Mouse (Mus musculus) embryonic facial prominence, embryonic 10.5 days (tissue): ENCODE results near the gene Dapk1. TPM values are rescaled to one million over a fixed set of nuclear protein-coding genes. Genes with fewer than 3 reads are reported as not detected.

Experiments
- DNase-seq: peaks from one replicate; pipeline ENCODE4 v3.0.0-alpha.2; 2017; ENCODE audit warnings: low spot score
- H3K27ac ChIP-seq: fragments of 300-500 bp; sonication (generic); replicated peaks from 2 replicates; pipeline ENCODE4 v1.5.1; 2016; ENCODE audit warnings: mild to moderate bottlenecking
- H3K27me3 ChIP-seq: fragments of 300-500 bp; sonication (generic); replicated peaks from 2 replicates; pipeline ENCODE4 v1.6.1; 2016; ENCODE audit warnings: low read depth, mild to moderate bottlenecking; ENCODE audit not compliant: poor library complexity, severe bottlenecking
- H3K36me3 ChIP-seq: fragments of 300-500 bp; sonication (generic); replicated peaks from 2 replicates; pipeline ENCODE4 v1.6.1; 2016; ENCODE audit warnings: mild to moderate bottlenecking, moderate library complexity
- H3K4me1 ChIP-seq: fragments of 300-500 bp; sonication (generic); 2 replicates; pipeline ENCODE4 v1.6.1; 2016
- H3K4me3 ChIP-seq: fragments of 300-500 bp; sonication (generic); 2 replicates; pipeline ENCODE4 v1.5.1; 2016; ENCODE audit warnings: mild to moderate bottlenecking, moderate library complexity
- H3K9me3 ChIP-seq: fragments of 300-500 bp; sonication (generic); 2 replicates; pipeline ENCODE4 v1.6.1; 2016; ENCODE audit warnings: mild to moderate bottlenecking
- WGBS: fragments of 180-500 bp; shearing (Covaris S2); methylation state at CpG from one replicate; pipeline ENCODE4 v1.1.7; 2016; 5-methylcytosine and 5-hydroxymethylcytosine counted together
- polyA plus RNA-seq: library from polyadenylated mRNA; unstranded; fragments of >200 nt; fragmentation: Nextera tagmentation; extraction: Ambion mirVana; gene quantifications from 2 replicates; pipeline ENCODE4 v1.2.1, GENCODE M21; 2016

Gene Dapk1
- polyA plus RNA-seq, 1 experiment from 2014 or later = 20.9 TPM

GRCm38 (mm10) chr13:60654017-60654565, 52.3 kb downstream of the Dapk1 start:
- Histone ChIP-seq H3K4me3 (no peak overlapping the region), H3K27ac (no peak overlapping the region), H3K36me3 (peaks cover 2% of the 10 kb centered on the region; the same call in 1 of the 2 replicates), H3K4me1 (no peaks in the 10 kb centered on the region), H3K9me3 (no peaks in the 10 kb centered on the region), H3K27me3 (no peaks in the 10 kb centered on the region)
- DNase-seq = no peak
- WGBS = 79% methylated on average over 2 of the region's 2 CpGs

- WGBS = 93% methylated on average over 3 of the region's 3 CpGs
- Histone ChIP-seq H3K9me3 (no peaks in the 10 kb centered on the region), H3K27ac (no peak overlapping the region), H3K4me1 (peaks cover 8% of the 10 kb centered on the region), H3K27me3 (no peaks in the 10 kb centered on the region), H3K4me3 (no peak overlapping the region), H3K36me3 (peaks cover 4% of the 10 kb centered on the region; the same call in 1 of the 2 replicates)
- DNase-seq = no peak
Measured at GRCm38 (mm10) chr13:60655246-60655645, 53.5 kb downstream of the Dapk1 start.

- no peaks in the 10 kb centered on the region for H3K27me3 ChIP-seq
- no peaks in the 10 kb centered on the region for H3K9me3 ChIP-seq
- no peak overlapping the region for H3K4me3 ChIP-seq
- no peak for DNase-seq
- WGBS = 80% methylated on average over 1 of the region's 1 CpGs
- H3K27ac ChIP-seq = no peak overlapping the region
- peaks cover 37% of the 10 kb centered on the region for H3K4me1 ChIP-seq
- peaks cover 4% of the 10 kb centered on the region; the same call in 1 of the 2 replicates for H3K36me3 ChIP-seq
Measured at GRCm38 (mm10) chr13:60659600-60659999, 57.9 kb downstream of the Dapk1 start.

GRCm38 (mm10) chr13:60660056-60660455, 58.3 kb downstream of the Dapk1 start:
- H3K9me3 ChIP-seq = no peaks in the 10 kb centered on the region
- peaks cover 4% of the 10 kb centered on the region; the same call in 1 of the 2 replicates for H3K36me3 ChIP-seq
- no peaks in the 10 kb centered on the region for H3K27me3 ChIP-seq
- no peak for DNase-seq
- WGBS = 66% methylated on average over 2 of the region's 2 CpGs
- no peak overlapping the region for H3K4me3 ChIP-seq
- H3K27ac ChIP-seq = 0 out of 2 replicates have a peak overlapping the region, but pooled peaks have one; percentile 7
- H3K4me1 ChIP-seq = peaks cover 38% of the 10 kb centered on the region

- no peaks in the 10 kb centered on the region for H3K9me3 ChIP-seq
- peaks cover 38% of the 10 kb centered on the region for H3K4me1 ChIP-seq
- peak overlapping the region; percentile 7; the same call in 1 of the 2 replicates for H3K27ac ChIP-seq
- no peaks in the 10 kb centered on the region for H3K27me3 ChIP-seq
- 65% methylated on average over 9 of the region's 9 CpGs for WGBS
- H3K4me3 ChIP-seq = no peak overlapping the region
- DNase-seq = no peak
- peaks cover 4% of the 10 kb centered on the region; the same call in 1 of the 2 replicates for H3K36me3 ChIP-seq
Measured at GRCm38 (mm10) chr13:60660711-60661261, 59.0 kb downstream of the Dapk1 start.

- DNase-seq = no peak
- WGBS = 90% methylated on average over 8 of the region's 8 CpGs
- no peak overlapping the region for H3K4me3 ChIP-seq
- peaks cover 4% of the 10 kb centered on the region; the same call in 1 of the 2 replicates for H3K36me3 ChIP-seq
- no peaks in the 10 kb centered on the region for H3K9me3 ChIP-seq
- H3K27ac ChIP-seq = no peak overlapping the region
- peaks cover 38% of the 10 kb centered on the region for H3K4me1 ChIP-seq
- H3K27me3 ChIP-seq = no peaks in the 10 kb centered on the region
Measured at GRCm38 (mm10) chr13:60662493-60663177, 60.9 kb downstream of the Dapk1 start.

GRCm38 (mm10) chr13:60664058-60664457, 62.3 kb downstream of the Dapk1 start:
- 80% methylated on average over 3 of the region's 3 CpGs for WGBS
- peaks cover 2% of the 10 kb centered on the region; the same call in 1 of the 2 replicates for H3K36me3 ChIP-seq
- H3K27ac ChIP-seq = no peak overlapping the region
- no peak overlapping the region for H3K4me3 ChIP-seq
- H3K4me1 ChIP-seq = peaks cover 38% of the 10 kb centered on the region
- H3K9me3 ChIP-seq = no peaks in the 10 kb centered on the region
- DNase-seq = no peak
- no peaks in the 10 kb centered on the region for H3K27me3 ChIP-seq

GRCm38 (mm10) chr13:60664816-60665215, 63.1 kb downstream of the Dapk1 start:
- Histone ChIP-seq H3K4me3 (no peak overlapping the region), H3K36me3 (no peaks in the 10 kb centered on the region)
- WGBS = 86% methylated on average over 10 of the region's 10 CpGs

GRCm38 (mm10) chr13:60665402-60665801, 63.7 kb downstream of the Dapk1 start:
- WGBS = 86% methylated on average over 4 of the region's 4 CpGs
- Histone ChIP-seq H3K4me3 (no peak overlapping the region), H3K4me1 (peaks cover 36% of the 10 kb centered on the region), H3K9me3 (no peaks in the 10 kb centered on the region), H3K36me3 (no peaks in the 10 kb centered on the region), H3K27me3 (no peaks in the 10 kb centered on the region), H3K27ac (no peak overlapping the region)
- no peak for DNase-seq

More at GRCm38 (mm10) chr13:60664816-60665215, 63.1 kb downstream of the Dapk1 start:
- Histone ChIP-seq H3K27me3 (no peaks in the 10 kb centered on the region), H3K27ac (no peak overlapping the region), H3K4me1 (peaks cover 36% of the 10 kb centered on the region), H3K9me3 (no peaks in the 10 kb centered on the region)
- DNase-seq = no peak

GRCm38 (mm10) chr13:60668036-60668435, 66.3 kb downstream of the Dapk1 start:
- DNase-seq = no peak
- peaks cover 36% of the 10 kb centered on the region for H3K4me1 ChIP-seq
- H3K4me3 ChIP-seq = no peak overlapping the region
- no peak overlapping the region for H3K27ac ChIP-seq
- WGBS = 88% methylated on average over 6 of the region's 6 CpGs
- H3K36me3 ChIP-seq = no peaks in the 10 kb centered on the region
- no peaks in the 10 kb centered on the region for H3K9me3 ChIP-seq
- no peaks in the 10 kb centered on the region for H3K27me3 ChIP-seq

- H3K27ac ChIP-seq = peak overlapping the region; percentile 59; the same call in 1 of the 2 replicates
- 0 out of 2 replicates have a peak, but pooled peaks cover 5% of the 10 kb centered on the region for H3K36me3 ChIP-seq
- H3K27me3 ChIP-seq = no peaks in the 10 kb centered on the region
- 48% methylated on average over 10 of the region's 10 CpGs for WGBS
- H3K4me3 ChIP-seq = no peak overlapping the region
- DNase-seq = no peak
- H3K4me1 ChIP-seq = peaks cover 39% of the 10 kb centered on the region
- H3K9me3 ChIP-seq = no peaks in the 10 kb centered on the region
Measured at GRCm38 (mm10) chr13:60670605-60671004, 68.9 kb downstream of the Dapk1 start.

- Histone ChIP-seq H3K36me3 (0 out of 2 replicates have a peak, but pooled peaks cover 5% of the 10 kb centered on the region), H3K4me3 (no peak overlapping the region), H3K27me3 (no peaks in the 10 kb centered on the region), H3K9me3 (no peaks in the 10 kb centered on the region), H3K27ac (peak overlapping the region; percentile 59), H3K4me1 (peaks cover 44% of the 10 kb centered on the region)
- no peak for DNase-seq
- WGBS = 68% methylated on average over 10 of the region's 10 CpGs
Measured at GRCm38 (mm10) chr13:60671235-60671634, 69.5 kb downstream of the Dapk1 start.
